Comparison of ENCODE assay signal across 15 mouse cellular contexts in genomic region chr2:25169778-25170177, GRCm38 (mm10). TPM values are rescaled to one million over a fixed set of nuclear protein-coding genes. Genes with fewer than 3 reads are reported as not detected.
DNase-seq lines count a peak whose midpoint lies in the region; ATAC-seq and TF ChIP-seq lines count a peak whose summit lies in the region.
"Had no signal": no experiment of that assay in that cellular context is flagged by ENCODE, and none has a peak within 500 bp of the region (broad histone marks: within the 10 kb centered on the region; RNA-seq: fewer than 3 reads in every experiment).

No protein-coding gene starts in this region.

- peaks cover 46% of the 10 kb centered on the region for H3K4me1 ChIP-seq in hindbrain, embryonic 12.5 days
- peaks cover 11% of the 10 kb centered on the region for H3K4me1 ChIP-seq in hindbrain, postnatal 0 days (ENCODE audit: insufficient read depth, low read length)

- 4% methylated on average over 5 of the region's 5 CpGs for WGBS in hindbrain, embryonic 12.5 days
- 17% methylated on average over 5 of the region's 5 CpGs for WGBS in hindbrain, postnatal 0 days

- no peak overlapping the region for H3K4me3 ChIP-seq in hindbrain, embryonic 12.5 days
- no peak overlapping the region for H3K4me3 ChIP-seq in hindbrain, postnatal 0 days (ENCODE audit: low read length)
- H3K4me3 ChIP-seq: embryonic facial prominence, embryonic 15.5 days; left cerebral cortex, adult 2 months; limb, embryonic 15.5 days; stomach, embryonic 15.5 days had no signal

- peak overlapping the region; percentile 57 for H3K27ac ChIP-seq in hindbrain, embryonic 12.5 days
- H3K27ac ChIP-seq in hindbrain, postnatal 0 days, result no peak overlapping the region
- H3K27ac ChIP-seq: left cerebral cortex, adult 2 months had no signal

- DNase-seq in hindbrain, postnatal 0 days (ENCODE audit: low spot score), result no peak
- DNase-seq in adipocyte (ENCODE audit: low spot score), result peak; percentile 30
- DNase-seq in embryo, embryonic 9.5 days (ENCODE audit: extremely low spot score), result peak; percentile 74
- peak; percentile 70 for DNase-seq in neural tube, embryonic 10.5 days (ENCODE audit: extremely low spot score, low spot score)
- DNase-seq in T-cell, adult 2 months (ENCODE audit: low spot score), result no peak
- DNase-seq: cerebellum, adult 9-10 months; thymus, postnatal 4 days had no signal

- no peaks in the 10 kb centered on the region for H3K36me3 ChIP-seq in hindbrain, embryonic 12.5 days
- no peaks in the 10 kb centered on the region for H3K36me3 ChIP-seq in hindbrain, postnatal 0 days (ENCODE audit: insufficient read depth, low read length)
- H3K36me3 ChIP-seq: embryonic facial prominence, embryonic 15.5 days; limb, embryonic 15.5 days; stomach, embryonic 15.5 days had no signal

- no peak overlapping the region for H3K4me2 ChIP-seq in hindbrain, embryonic 12.5 days (replicated peaks)
- H3K4me2 ChIP-seq in hindbrain, postnatal 0 days (ENCODE audit: low read depth, low read length), result no peak overlapping the region
- H3K4me2 ChIP-seq: embryonic facial prominence, embryonic 15.5 days; limb, embryonic 15.5 days; stomach, embryonic 15.5 days had no signal

- no peak overlapping the region for H3K9ac ChIP-seq in hindbrain, embryonic 12.5 days
- H3K9ac ChIP-seq in hindbrain, postnatal 0 days (replicated peaks; ENCODE audit: low read length), result no peak overlapping the region
- H3K9ac ChIP-seq: embryonic facial prominence, embryonic 15.5 days; limb, embryonic 15.5 days; stomach, embryonic 15.5 days had no signal

- ATAC-seq in hindbrain, embryonic 12.5 days (ENCODE audit: low FRiP score), result no peak
- no peak for ATAC-seq in hindbrain, postnatal 0 days
- no peak for ATAC-seq in megakaryocyte-erythroid progenitor cell, adult 5-6 weeks (replicated peaks; ENCODE audit: low FRiP score, low TSS enrichment, poor library complexity, severe bottlenecking)

- H3K27me3 ChIP-seq in hindbrain, embryonic 12.5 days, result no peaks in the 10 kb centered on the region
- no peaks in the 10 kb centered on the region for H3K27me3 ChIP-seq in hindbrain, postnatal 0 days (ENCODE audit: insufficient read depth, low read length)
- H3K27me3 ChIP-seq: embryonic facial prominence, embryonic 15.5 days; limb, embryonic 15.5 days; stomach, embryonic 15.5 days had no signal

- TF ChIP-seq CTCF in hindbrain, postnatal 0 days (IDR thresholded peaks at IDR 0.05; ENCODE audit: low read depth), result no peak

- H3K9me3 ChIP-seq in hindbrain, embryonic 12.5 days (replicated peaks), result no peaks in the 10 kb centered on the region
- no peaks in the 10 kb centered on the region for H3K9me3 ChIP-seq in hindbrain, postnatal 0 days (ENCODE audit: low read length)
- H3K9me3 ChIP-seq: embryonic facial prominence, embryonic 15.5 days; limb, embryonic 15.5 days; stomach, embryonic 15.5 days had no signal

RNA-seq across cellular contexts. Expression of gene Nrarp, which starts 10.8 kb away (rescaled TPM):
- 70.9 and 76.4 TPM in 2 replicates for polyA plus RNA-seq in hindbrain, embryonic 12.5 days (2016; fragmentation: Nextera tagmentation; extraction: Ambion mirVana)
- total RNA-seq in hindbrain, postnatal 0 days (2014; rRNA removed), result 50.8 and 58.0 TPM in 2 replicates
- 14.2 and 14.7 TPM in 2 replicates for polyA plus RNA-seq in hindbrain, postnatal 0 days (2015; fragmentation: Nextera tagmentation; extraction: Ambion mirVana)
- 3.5 and 4.6 TPM in 2 replicates for total RNA-seq in megakaryocyte-erythroid progenitor cell, adult 5-6 weeks (2014; fragmentation: Nextera tagmentation)
- 1.3 and 2.4 TPM in 2 replicates for total RNA-seq in megakaryocyte-erythroid progenitor cell, adult 5-6 weeks (2017)

RNA-seq across cellular contexts. Expression of gene Tor4a, which starts 26.9 kb away (rescaled TPM):
- 1.8 and 2.4 TPM in 2 replicates for polyA plus RNA-seq in hindbrain, embryonic 12.5 days (2016; fragmentation: Nextera tagmentation; extraction: Ambion mirVana)
- 4.0 and 4.7 TPM in 2 replicates for total RNA-seq in hindbrain, postnatal 0 days (2014; rRNA removed)
- 1.2 and 1.9 TPM in 2 replicates for polyA plus RNA-seq in hindbrain, postnatal 0 days (2015; fragmentation: Nextera tagmentation; extraction: Ambion mirVana)
- total RNA-seq in megakaryocyte-erythroid progenitor cell, adult 5-6 weeks (2014; fragmentation: Nextera tagmentation), result 12.6 and 13.0 TPM in 2 replicates
- total RNA-seq in megakaryocyte-erythroid progenitor cell, adult 5-6 weeks (2017), result 8.0 and 11.8 TPM in 2 replicates

RNA-seq across cellular contexts. Expression of gene Nelfb, which starts 41.5 kb away (rescaled TPM):
- polyA plus RNA-seq in hindbrain, embryonic 12.5 days (2016; fragmentation: Nextera tagmentation; extraction: Ambion mirVana), result 107 and 117 TPM in 2 replicates
- 90.3 and 117 TPM in 2 replicates for total RNA-seq in hindbrain, postnatal 0 days (2014; rRNA removed)
- 82.0 and 82.8 TPM in 2 replicates for polyA plus RNA-seq in hindbrain, postnatal 0 days (2015; fragmentation: Nextera tagmentation; extraction: Ambion mirVana)
- total RNA-seq in megakaryocyte-erythroid progenitor cell, adult 5-6 weeks (2014; fragmentation: Nextera tagmentation), result 50.8 and 67.6 TPM in 2 replicates
- total RNA-seq in megakaryocyte-erythroid progenitor cell, adult 5-6 weeks (2017), result 26.4 and 28.2 TPM in 2 replicates

RNA-seq across cellular contexts. Expression of gene Stpg3, which starts 44.7 kb away (rescaled TPM):
- polyA plus RNA-seq in hindbrain, embryonic 12.5 days (2016; fragmentation: Nextera tagmentation; extraction: Ambion mirVana), result not detected in 2 replicates
- total RNA-seq in hindbrain, postnatal 0 days (2014; rRNA removed), result not detected in 2 replicates
- polyA plus RNA-seq in hindbrain, postnatal 0 days (2015; fragmentation: Nextera tagmentation; extraction: Ambion mirVana), result not detected in 2 replicates
- not detected in 2 replicates for total RNA-seq in megakaryocyte-erythroid progenitor cell, adult 5-6 weeks (2014; fragmentation: Nextera tagmentation)
- 3.2 TPM in 1 of 2 replicates, not detected in the other for total RNA-seq in megakaryocyte-erythroid progenitor cell, adult 5-6 weeks (2017)
- total RNA-seq: left cerebral cortex, adult 2 months had no signal
- polyA plus RNA-seq: embryonic facial prominence, embryonic 15.5 days; heart, embryonic 14.5 days; large intestine, adult 2 months; limb, embryonic 15.5 days; stomach, embryonic 15.5 days had no signal

RNA-seq across cellular contexts. Expression of gene Fam166a, which starts 48.8 kb away (rescaled TPM):
- polyA plus RNA-seq in hindbrain, embryonic 12.5 days (2016; fragmentation: Nextera tagmentation; extraction: Ambion mirVana), result 0.19 TPM in 1 of 2 replicates, not detected in the other
- total RNA-seq in hindbrain, postnatal 0 days (2014; rRNA removed), result not detected in 2 replicates
- 0.42 TPM in 1 of 2 replicates, not detected in the other for polyA plus RNA-seq in hindbrain, postnatal 0 days (2015; fragmentation: Nextera tagmentation; extraction: Ambion mirVana)
- not detected in 2 replicates for total RNA-seq in megakaryocyte-erythroid progenitor cell, adult 5-6 weeks (2014; fragmentation: Nextera tagmentation)
- not detected in 2 replicates for total RNA-seq in megakaryocyte-erythroid progenitor cell, adult 5-6 weeks (2017)
- total RNA-seq: left cerebral cortex, adult 2 months had no signal
- polyA plus RNA-seq: large intestine, adult 2 months; limb, embryonic 15.5 days had no signal

Comparison
In these comparisons a context has a peak if more than half of its experiments do, and no peak if none do; other contexts are left out.
1. DNase-seq: peak in adipocyte (single experiment), embryo, embryonic 9.5 days (single experiment) and neural tube, embryonic 10.5 days (single experiment); none in hindbrain, postnatal 0 days (single experiment) and T-cell, adult 2 months (single experiment).